Mouse (Mus musculus): Measurements from ENCODE around the gene Pth2r.

Gene Pth2r

DNA sequence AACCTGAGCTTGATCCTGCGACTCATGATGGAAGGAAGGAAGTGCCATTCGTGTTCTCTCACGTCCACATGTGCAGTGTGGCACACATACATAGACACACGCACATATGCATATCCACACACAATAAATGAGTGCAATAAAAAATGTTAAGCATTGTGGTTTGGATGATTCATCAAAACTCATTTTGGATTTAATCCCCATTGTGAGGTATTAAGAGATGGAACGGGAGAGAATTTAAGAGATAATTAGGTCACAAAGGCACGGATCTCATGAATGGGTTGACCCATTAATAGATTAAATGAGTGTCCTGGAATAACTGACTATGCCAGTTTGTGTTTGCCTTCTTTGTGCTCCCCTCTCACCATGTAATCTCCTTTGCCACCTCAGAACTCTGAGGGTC is at the start of gene Pth2r:
Gene Pth2r (plus strand): TSS at position 301 of the 400 bp plus-strand sequence.
- DNase-seq (ENCODE audit: low spot score) = no peak

DNA sequence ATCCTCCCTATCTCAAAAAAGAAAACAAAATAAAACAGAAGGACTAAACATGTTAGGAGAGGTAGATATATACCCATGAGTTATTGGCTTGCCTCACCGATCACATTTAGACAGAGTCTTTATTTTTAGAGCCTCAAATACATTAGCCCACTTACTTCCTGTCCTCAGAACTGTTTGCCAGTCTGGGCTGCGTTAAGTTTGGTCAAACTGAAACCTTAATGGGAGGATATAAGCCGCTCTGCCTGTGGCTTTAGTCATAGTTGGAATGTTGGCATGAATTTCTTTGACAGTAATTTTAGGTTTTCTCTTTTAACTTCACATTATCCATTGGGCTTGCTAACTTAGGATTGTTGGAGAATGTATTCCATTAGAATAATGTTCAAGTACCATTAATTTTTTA is 44.1 kb upstream of the Pth2r start:
- DNase-seq (ENCODE audit: low spot score) = no peak

DNA sequence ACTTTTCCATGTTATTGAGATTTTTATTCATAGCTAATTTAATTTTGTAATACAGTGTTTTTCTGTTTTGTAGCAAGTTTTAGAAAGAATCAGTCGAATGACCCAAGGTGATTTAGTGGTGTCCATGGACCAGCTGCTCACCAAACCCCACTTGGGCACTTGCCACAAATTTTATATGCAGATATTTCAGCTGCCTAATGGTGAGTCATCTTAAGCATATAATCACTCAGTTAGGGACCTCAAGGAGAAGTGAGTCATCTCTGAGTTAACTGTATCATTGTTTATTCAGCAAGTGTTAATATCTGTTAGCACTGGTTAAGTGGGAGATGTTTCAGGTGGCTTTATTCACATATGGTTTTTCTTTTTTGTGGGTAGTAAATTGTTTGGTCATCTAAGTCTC is 36.2 kb upstream of the Pth2r start:
- DNase-seq (ENCODE audit: low spot score) = no peak

DNA sequence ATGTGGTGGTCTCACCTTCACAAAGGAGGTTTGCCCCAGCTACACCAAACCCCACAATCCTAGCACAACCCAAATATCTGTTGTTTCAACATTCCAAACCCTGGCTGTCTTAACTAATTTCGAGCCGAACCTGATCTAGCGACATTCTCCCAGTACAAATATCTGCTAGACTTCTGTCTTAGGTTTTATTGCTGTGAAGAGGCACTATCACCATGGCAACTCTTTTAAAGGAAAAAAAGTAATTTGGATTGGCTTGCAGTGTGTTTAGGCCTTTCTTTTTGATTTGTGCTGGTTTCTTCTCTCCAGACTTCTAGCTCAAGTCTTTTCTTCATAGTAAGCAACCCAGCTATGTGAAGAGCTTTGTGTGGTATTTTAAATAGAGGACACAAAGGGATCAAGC is 1.4 kb upstream of the Pth2r start:
- no peak for DNase-seq (ENCODE audit: low spot score)

DNA sequence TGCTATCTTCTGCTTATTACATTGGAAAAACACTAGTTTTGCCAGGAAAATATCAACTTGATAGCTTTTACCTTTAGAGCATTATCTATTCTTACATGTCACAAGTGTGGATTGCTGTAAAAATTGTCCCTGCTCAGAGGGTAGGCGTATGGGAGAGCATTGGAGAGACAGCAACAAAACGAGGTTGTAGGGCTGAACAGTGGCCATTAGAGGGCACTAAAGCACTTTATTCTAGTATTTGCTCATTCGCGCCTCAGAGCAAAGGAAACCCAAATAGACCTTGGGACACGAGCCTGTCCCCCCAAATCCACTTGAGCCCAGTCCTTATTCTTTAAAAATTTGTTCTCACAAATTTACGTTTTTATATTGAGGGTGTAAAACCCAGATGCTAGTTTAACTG is 910 bp downstream of the Pth2r start:
- DNase-seq (ENCODE audit: low spot score) = no peak

DNA sequence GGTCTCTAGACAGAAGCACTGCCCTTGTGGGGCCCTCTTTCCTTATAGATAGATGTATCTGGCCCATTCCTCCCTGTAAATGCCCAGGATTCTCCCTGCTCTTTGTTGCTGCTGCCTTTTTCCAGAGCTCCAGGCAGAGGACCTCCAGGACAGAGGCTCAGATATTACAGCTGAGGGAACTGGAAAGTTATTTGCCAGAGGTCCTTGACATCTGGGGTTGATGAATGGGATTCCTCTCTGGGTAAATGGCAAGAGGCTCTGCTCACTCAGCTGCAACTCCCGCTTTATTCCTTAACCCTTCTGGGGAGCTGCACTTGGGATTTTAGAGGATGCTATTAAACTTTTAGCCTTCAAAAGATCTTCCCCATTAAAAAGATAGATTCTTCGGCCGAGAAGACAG is 26.6 kb downstream of the Pth2r start:
- DNase-seq (ENCODE audit: low spot score) = no peak

DNA sequence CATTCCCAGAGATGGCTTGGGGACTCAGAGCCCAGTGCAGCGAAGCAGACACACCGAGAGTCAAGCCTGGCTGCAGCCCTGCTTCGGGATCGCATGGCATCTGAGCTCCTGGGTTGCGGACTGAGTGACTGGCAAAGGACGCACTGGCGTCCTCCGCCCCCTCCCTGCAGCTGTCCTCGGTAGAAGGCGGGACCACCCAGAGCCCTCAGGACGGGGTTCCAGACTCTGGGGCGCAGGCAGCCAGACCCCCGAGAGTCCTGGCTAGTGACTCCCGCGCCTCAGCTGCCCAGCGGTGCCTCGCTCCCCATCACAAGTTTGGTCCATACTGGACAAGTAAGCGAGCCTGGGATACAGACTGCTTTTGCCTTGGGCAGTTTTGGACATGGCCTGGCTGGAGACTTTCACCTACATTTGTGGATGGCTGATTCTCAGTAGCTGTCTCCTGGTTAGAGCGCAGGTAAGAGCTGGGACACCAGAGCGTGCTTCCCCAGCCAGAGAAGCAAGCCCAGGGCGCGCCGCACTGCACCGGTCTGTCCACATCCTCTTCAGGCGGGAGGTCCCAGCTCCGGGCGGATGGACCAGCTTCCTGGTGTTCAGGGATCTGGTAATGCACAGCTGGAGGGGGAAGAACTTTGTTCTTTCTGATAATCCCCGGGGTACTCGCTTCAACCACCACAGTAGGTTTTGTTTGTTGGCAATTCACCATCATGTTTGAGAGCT is 29.5 kb downstream of the Pth2r start:
- no peak for DNase-seq (ENCODE audit: low spot score)

DNA sequence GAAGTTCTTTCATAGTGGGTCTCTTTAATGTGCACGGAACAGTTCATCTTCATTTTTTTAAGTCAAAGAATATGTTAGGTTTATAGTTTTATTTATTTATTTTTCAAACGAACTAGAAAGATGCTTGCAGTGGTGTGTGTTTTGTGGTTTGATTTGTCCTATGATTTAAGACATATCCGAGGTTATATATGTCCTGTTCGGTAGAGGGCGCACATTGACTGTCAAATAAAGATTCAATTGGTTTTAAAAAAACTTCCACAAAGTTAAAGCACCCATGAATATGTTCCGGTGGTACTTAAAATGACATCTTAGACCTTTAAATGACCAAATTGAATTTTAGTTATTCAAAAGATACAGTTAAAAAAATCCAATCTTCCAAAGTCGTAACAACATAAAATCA is 30.3 kb downstream of the Pth2r start:
- no peak for DNase-seq (ENCODE audit: low spot score)

DNA sequence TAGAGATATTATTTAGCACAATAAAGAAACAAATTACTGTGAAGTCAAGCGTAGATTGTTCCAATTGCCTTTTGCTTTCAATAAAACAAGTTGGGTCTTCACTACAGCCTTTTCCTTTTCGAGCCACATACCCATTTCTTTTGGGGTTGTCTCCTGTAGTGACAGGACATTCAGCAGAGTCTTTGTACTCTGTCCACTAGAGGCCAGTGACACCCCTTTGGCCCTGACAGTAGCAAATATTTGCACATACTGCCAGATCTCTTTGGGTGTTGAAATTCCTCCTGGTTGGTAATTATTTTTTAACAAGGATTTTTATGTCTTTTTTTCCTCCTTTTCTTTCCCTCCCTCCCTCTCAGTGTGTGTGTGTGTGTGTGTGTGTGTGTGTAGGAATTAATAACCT is 31.0 kb downstream of the Pth2r start:
- no peak for DNase-seq (ENCODE audit: low spot score)

DNA sequence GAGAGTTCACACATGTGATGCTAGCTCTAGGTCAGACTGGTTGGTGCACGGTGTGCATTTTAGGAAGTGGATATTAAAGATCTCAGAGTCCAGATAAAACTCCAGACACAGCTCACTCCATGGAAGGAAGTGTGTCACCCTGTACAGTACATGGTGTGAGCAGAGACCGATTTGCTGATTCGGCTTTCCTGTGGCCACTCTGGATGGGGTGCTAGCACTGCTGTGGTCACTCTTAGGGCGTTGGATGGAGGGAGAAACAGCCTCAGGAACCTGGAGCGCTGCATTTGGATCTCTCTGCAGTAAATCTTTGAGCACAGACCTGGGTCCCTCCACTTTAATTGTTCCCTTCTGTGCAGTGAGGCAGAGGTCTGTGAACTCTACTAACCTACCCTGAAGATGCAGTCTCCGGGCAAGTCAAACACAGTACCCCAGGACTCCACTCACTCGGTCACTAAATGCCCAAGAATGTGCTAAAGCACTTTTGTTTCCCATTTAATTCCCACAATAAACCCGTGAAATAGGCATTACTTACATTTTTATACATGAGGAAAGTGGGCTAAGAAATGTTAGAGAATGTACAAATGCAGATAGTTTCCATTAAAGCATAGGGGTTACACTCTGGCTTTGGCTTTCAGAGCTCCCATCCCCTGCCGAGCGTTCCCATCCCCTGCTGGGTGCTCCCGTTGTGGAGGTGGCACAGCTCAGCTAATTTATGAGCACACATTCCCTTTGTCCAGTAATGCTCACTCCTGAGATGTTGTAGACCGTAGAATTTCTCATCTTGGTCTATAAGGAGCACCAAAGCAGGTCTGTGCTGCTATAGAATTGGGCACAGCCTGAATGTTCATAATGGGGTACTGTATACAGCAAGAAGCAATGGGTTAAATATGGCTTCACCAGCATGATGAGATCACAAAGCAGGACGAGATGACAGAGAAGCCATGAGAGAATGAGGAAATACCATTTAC is 32.5 kb downstream of the Pth2r start:
- DNase-seq (ENCODE audit: low spot score) = no peak

DNA sequence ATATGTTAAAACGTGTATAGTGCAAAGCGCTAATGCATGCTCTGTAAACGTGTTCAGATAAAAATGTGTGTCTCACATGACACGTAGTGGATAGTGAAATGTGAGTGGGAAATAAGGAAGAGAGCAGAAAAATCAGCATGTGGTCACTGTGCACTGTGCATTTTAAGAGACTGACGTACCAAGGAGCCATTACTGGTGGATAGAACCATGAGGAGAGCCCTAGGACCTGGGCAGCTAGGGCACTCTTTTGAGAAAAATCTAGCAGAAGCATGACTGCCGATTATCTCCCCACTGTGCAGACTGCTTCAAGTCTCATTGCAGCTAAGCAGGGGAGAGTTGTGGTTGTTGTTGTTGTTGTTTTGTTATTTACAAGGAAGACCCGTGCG is 33.2 kb downstream of the Pth2r start:
- DNase-seq (ENCODE audit: low spot score) = no peak

DNA sequence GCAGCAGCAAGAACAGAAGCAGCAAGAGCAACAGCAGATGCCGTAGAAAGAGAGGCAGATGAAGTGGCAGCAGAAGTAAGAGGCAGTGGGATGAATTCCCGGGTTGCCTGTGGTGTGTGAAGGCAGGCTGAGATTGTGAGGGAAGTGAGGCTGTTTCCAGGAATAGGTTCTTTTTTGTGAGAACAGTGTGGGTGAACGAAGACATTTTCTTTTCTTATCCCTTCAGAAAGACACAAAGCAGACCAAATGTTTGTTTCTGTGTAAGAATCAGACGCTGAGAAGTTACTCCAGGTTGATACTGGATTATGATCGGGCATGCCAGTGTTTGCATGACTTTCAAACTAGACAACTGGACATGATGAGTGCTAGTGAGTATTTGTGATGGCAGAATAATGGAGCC is 52.2 kb downstream of the Pth2r start:
- no peak for DNase-seq (ENCODE audit: low spot score)

DNA sequence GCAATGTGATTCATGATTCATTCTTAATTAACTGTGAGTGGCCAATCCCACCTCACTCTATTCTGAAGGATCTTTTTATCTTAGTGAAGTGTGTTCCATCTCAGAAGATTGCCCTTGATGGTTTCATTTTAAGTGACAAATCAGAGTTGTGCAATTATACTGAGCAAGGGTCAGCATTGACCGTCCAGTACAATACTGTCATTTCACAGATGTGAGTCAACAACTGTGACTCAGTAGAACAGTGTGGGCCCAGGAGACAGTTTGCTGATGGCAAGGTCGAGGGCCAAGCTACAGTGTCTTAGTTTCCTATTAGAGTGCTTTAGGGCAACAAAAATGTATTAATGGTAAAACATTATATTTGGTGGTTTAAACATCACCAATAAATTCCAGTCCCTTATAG is 55.9 kb downstream of the Pth2r start:
- DNase-seq (ENCODE audit: low spot score) = no peak

DNA sequence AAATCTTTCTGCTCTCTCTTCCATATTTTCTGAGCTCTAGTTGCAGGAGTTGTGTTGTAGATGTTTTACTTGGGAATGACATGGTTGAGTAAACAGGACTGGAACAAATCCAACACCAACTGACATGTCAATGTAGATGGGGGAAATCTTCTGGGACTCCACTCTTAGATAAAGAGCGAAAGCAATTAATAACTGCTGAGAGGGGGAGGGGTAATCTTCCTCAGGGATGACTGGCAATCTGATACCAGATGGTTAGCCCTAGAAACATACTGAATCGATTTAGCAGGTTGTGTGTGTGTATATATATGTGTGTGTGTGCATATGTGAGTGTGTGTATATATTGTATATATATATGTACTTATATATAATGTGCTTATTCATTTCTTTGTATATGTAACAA is 58.4 kb downstream of the Pth2r start:
- DNase-seq (ENCODE audit: low spot score) = no peak

DNA sequence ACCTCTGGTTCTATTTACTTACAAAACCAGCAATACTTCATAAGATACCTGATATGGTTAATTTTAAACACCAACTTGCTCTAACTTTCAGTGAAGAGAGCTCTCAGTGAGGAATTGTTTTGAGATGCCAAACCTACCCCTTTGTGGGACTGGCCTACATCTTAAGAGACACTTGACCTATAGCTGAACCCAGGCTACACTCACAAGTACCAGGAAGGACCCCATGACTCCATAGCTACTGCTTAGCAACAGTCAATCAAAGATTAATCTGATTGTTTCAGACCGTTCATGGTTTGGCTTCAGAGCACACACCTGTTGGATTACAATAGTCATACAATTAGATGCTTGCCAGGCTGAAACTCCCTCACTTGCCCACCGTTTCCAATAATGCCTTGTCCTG is 71.1 kb downstream of the Pth2r start:
- no peak for DNase-seq (ENCODE audit: low spot score)

DNA sequence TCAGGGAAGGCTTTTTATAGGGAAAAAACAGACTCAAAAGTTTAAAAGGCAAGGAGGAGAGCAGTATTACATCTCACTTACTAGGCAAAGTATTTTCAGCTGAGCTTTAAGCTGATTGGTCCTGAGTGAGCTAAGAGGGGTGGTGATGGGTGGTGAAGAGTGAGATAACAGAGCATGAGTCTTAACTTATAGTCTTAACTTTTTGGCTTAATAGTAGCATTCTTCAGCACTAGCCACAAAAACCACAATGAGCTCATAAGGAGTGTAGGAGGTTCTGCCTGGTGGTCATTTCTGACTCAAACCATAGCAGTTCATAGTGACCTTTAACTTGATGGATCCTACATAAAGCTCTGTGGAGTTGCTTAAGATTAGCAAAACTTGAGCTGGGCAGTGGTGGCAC is 72.3 kb downstream of the Pth2r start:
- DNase-seq (ENCODE audit: low spot score) = no peak

DNA sequence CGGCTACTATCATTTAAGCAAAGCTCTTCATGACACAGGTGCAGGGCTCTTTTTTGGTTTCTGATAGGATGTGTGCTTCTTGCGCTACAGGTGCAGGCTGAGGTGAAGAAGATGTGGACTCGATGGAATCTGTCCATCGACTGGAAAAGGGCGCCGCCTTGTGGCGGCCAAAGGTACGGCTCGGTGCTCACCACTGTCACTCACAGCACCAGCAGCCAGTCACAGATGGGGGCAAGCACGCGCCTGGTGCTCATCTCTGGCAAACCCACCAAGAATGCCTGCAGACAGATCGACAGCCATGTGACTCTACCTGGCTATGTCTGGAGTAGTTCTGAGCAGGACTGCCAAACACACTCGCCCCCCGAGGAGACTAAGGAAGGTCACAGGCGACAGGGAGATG is 106.5 kb downstream of the Pth2r start:
- no peak for DNase-seq (ENCODE audit: low spot score)

DNA sequence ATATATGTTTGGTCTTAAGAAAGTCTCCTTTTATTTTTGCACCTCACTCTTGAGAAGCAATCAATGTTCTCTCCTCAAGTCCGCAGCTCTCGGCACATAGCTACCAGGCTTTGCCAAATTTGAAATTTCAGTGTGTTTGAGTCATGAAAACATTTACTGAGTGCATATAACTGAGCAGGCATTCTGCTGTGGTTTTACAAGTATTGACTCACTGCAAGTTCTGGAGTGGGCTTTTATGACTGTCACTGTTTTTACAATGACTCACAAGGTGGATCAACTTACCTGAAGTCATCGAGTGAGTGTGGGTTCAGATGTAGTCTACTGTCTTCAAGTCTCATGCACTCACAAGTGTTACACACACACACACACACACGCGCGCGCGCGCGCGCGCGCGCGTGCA is 107.8 kb downstream of the Pth2r start:
- DNase-seq (ENCODE audit: low spot score) = no peak

DNA sequence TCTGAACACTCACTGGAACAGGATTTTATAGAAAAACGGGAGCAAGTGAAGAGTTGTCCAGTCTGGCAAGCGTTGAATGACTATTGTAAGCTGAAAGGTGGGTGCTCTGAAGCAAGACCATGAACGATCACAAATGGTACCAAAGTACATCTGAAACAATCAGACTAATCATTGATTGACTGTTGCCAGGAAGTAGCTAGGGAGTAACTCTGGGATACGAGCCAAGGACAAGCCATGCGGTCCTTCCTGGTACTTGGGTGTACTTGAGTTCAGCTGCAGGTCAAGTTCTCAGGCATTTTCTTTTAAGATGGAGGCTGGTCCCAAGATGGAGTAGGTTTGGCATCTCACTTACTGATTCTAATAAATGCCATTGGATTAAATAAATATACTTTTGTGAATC is 125.6 kb downstream of the Pth2r start:
- no peak for DNase-seq (ENCODE audit: low spot score)

DNA sequence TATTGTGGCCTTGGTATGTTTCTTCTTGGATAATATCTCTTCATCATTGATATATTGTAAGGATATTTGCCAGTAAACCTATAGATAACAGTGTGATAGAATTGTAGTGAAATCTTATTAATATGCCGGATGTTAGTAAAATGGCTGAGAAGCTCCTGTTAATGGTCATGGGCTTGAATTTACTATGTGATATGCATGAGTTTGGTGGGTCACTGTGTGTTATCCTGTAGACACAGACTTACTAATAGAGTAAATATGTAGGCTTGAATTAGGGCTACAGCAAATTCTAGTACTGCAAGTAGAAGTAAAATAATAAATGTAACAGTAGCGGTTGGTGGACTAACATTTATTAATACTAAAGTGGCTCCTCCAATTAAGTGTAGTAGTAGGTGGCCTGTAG is 139.1 kb downstream of the Pth2r start:
- DNase-seq (ENCODE audit: low spot score) = no peak

DNA sequence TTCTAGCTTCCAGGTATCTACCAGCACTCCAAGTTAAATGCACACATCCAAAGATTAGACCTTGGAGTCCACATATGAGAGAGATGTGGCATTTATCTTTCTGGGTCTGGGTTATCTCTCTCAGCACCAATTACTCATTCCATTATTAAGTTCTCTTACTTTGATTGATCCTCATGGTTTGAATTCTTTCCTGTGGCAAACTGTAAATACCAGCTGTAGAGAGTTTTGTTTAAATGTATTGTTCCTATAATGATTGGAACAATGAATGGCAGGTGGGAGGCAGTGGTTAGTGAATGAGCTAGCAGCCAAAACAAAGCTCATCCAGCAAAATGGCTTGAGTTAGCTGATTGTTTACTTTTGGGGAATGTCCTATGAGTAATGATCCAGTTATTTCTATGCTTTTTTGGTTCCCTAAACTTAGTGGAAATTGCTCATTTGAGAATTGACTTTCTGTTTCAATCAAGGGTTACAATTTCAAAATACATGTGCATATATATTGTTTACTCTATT is 140.7 kb downstream of the Pth2r start:
- no peak for DNase-seq (ENCODE audit: low spot score)

Data from ovary, adult 18-20 months (tissue).